Mouse (Mus musculus) right cerebral cortex, postnatal 4 days (tissue): ENCODE measurements at regions not wholly inside any gene's neighbourhood (a gene's known extent, or its start where the extent isn't known, plus 50 kb on each side); places are given as distances from the start of the nearest gene placed in this dataset.

ENCODE experiments used
- DNase-seq: peaks from one replicate; pipeline ENCODE4 v3.0.0-alpha.2; 2022

GRCm38 (mm10) chr10:120604506-120604905 lies 128.2 kb upstream of the Hmga2 start:
- no peak for DNase-seq

- DNase-seq, result no peak
Measured at GRCm38 (mm10) chr10:120603167-120603566, 126.9 kb upstream of the Hmga2 start.

- DNase-seq, result no peak
Measured at GRCm38 (mm10) chr10:120600735-120601134, 124.5 kb upstream of the Hmga2 start.

- DNase-seq, result no peak
Measured at GRCm38 (mm10) chr10:120599551-120599950, 123.3 kb upstream of the Hmga2 start.

- no peak for DNase-seq
Measured at GRCm38 (mm10) chr10:120597320-120597887, 121.1 kb upstream of the Hmga2 start.

GRCm38 (mm10) chr10:120595145-120595544 lies 118.9 kb upstream of the Hmga2 start:
- no peak for DNase-seq

GRCm38 (mm10) chr10:120593876-120594275 lies 117.6 kb upstream of the Hmga2 start:
- no peak for DNase-seq

- DNase-seq, result no peak
Measured at GRCm38 (mm10) chr10:120589659-120590058, 113.4 kb upstream of the Hmga2 start.

GRCm38 (mm10) chr10:120587854-120588633 lies 111.8 kb upstream of the Hmga2 start:
- DNase-seq, result no peak

- DNase-seq, result no peak
Measured at GRCm38 (mm10) chr10:120587179-120587578, 110.9 kb upstream of the Hmga2 start.

GRCm38 (mm10) chr10:120582497-120582896 lies 106.2 kb upstream of the Hmga2 start:
- peak; percentile 10 for DNase-seq

GRCm38 (mm10) chr10:120581547-120581946 lies 105.3 kb upstream of the Hmga2 start:
- DNase-seq, result no peak

GRCm38 (mm10) chr10:120576886-120577285 lies 100.6 kb upstream of the Hmga2 start:
- DNase-seq, result no peak

GRCm38 (mm10) chr10:120576148-120576547 lies 99.9 kb upstream of the Hmga2 start:
- DNase-seq, result no peak

- no peak for DNase-seq
Measured at GRCm38 (mm10) chr10:120571340-120571739, 95.1 kb upstream of the Hmga2 start.

- no peak for DNase-seq
Measured at GRCm38 (mm10) chr10:120565992-120566391, 89.7 kb upstream of the Hmga2 start.

- DNase-seq, result no peak
Measured at GRCm38 (mm10) chr10:120564859-120565258, 88.6 kb upstream of the Hmga2 start.

GRCm38 (mm10) chr10:120563926-120564325 lies 87.7 kb upstream of the Hmga2 start:
- no peak for DNase-seq

- no peak for DNase-seq
Measured at GRCm38 (mm10) chr10:120561821-120562220, 85.6 kb upstream of the Hmga2 start.

GRCm38 (mm10) chr10:120557850-120558447 lies 81.7 kb upstream of the Hmga2 start:
- no peak for DNase-seq

- DNase-seq, result no peak
Measured at GRCm38 (mm10) chr10:120556116-120556515, 79.8 kb upstream of the Hmga2 start.

GRCm38 (mm10) chr10:120553097-120553453 lies 76.8 kb upstream of the Hmga2 start:
- DNase-seq, result peak; percentile 24

- peak; percentile 42 for DNase-seq
Measured at GRCm38 (mm10) chr10:120552341-120553096, 76.2 kb upstream of the Hmga2 start.
